Mouse (Mus musculus): ENCODE measurements at regions not wholly inside any gene's neighbourhood (a gene's known extent, or its start where the extent isn't known, plus 50 kb on each side); places are given as distances from the start of the nearest gene placed in this dataset.

DNA sequence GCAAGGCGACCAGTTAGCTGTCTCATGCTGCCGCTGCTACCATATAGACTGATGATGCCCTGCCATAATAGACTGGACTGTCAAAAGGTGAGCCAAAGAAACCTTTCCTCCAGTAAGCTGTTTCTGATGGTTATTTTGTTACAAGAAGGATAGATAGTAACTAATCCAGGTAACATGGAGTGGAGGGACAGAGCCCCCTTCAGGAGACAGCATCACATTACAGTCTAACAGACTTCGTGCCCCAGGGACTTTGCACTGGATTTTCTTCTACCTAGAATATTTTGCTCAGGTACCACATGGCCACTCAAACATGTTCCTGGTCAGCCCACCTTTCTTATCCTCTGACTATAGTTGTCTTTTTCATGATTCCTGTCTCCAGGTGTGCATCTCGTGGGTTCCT, 398.9 kb upstream of the Kazn start:
- no peak for DNase-seq

DNA sequence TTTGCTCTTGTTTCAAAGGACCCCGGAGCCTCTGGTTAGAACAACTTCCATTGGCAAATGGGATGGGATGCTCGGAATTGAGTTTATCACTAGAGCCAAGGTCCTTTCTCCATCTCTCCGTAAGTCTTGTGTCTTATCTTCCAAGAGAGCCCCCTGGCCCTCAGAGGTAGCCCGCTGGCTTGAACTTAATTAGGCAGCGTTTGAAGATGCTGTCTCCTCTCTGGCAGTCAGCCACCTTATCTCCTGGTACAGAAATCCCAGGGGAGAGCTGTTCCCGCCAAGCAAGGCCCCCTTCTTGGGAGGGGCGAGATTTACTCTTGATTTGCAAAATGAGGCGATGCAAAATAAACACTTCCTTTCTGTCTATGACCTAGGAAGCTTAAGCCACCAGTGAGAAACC, 395.2 kb upstream of the Kazn start:
- no peak for DNase-seq

DNA sequence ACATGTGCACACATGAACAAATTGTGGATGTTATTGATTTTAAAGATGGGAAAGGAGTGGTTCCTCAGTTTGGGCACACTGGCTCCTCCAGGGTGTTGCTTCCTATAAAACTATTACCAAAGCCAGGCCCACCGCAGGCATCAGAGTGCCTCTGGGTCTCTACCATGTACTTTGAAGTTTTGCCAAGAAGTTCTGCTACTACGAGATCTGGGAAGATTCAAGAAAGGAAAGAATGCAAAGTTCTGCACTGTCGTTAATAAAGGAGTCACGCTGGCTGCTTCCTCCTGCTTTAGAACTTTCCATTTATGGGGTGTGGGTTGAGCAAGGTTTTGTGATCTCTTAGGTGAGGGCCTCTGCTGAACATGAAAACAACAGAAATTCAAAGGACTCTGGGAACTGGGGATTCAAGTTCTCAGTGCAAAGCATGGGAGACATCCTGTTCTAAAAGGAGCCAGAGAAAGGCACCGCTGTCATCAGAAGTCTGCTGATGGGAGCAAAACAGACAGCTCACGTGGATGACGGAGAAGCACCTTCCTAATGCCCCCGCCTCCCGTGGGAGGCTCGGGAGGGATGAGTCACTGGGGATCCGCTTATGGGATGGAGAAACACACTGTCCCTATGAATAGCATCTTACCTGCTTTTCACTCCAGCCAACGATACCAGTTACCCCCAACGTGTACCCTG, 394.6 kb upstream of the Kazn start:
- no peak for DNase-seq

DNA sequence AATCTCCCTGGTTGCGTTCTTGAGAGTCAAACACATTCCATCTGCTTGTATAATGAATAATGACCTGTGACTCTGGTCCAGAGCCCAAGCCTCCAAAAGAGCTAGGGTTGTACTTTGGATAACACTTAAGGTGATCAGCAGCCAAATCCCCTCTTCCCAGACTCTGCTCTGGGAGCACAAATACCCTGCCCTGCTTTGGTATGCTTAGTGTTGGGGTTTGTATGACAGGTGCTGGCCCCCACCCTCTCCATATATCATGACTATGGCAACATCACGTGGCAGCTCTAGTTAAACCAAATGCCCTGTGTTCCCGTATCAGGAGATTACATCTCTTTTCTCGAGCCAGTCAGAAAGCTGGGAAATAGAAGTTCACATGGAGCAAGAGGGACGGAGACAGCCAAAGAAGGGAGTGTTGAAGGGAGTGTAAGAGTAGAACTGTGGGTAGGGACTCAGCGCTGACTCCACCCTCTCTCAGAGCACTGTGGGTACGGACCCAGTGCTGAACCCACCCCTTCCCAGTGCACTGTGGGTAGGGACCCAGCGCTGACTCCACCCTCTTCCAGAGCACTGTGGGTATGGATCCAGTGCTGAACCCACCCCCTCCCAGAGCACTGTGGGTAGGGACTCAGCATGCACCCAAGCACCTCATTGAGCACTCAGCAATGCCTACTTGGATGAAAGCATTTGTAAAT, 387.4 kb upstream of the Kazn start:
- DNase-seq = no peak

DNA sequence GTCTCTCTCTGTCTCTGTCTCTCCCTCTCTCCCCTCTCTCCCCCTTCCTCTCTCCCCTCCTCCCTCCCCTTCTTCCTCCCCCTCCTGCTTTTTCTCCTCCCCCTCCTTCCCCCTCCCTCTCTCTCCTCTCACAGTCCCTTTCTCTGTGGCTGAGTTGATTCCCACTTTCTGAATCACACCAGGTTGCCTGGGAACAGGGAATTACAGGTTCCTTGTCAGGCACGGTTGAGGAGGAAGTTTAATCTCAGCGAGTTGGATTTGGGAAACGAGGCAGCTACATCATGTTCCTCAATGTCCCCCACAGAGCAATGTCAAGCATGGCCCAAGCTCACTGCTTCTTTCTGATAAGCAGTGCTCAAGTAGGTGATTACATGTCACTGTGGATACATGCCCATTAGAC, 386.3 kb upstream of the Kazn start:
- DNase-seq = no peak

DNA sequence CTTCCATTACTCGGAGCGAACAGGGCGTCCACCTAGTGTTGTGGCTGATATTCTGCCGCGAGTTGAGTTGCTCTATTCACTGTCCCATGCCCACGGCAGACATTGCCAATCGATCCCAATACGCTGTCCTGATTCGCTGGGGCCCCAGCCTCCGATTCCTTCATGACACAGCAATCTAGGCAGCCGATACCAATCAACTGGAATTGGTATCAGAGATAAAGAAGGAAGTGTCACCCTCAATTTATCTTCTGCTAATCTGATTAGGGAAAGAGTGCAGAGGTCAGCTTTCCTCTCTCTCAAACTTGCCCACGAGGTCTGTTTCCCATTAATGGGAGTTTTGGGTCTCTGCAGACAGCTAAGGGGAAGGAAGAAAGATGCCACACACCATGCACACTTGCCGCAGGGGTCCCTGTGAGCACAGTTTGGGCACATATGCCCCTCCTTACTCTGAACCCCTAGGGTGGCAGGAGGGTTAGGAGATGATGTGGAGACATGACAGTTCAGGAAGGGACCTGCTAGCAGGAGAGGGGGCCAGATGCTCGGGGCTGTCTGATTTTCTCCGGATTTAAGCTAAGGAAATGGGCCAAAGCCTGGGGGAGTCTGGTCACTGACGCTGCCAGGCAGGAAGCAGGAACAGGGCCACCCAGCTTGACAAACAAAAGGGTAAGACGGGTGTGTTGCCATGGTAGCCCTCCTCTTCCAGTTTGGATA, 383.1 kb upstream of the Kazn start:
- DNase-seq = peak; percentile 52 to 69

DNA sequence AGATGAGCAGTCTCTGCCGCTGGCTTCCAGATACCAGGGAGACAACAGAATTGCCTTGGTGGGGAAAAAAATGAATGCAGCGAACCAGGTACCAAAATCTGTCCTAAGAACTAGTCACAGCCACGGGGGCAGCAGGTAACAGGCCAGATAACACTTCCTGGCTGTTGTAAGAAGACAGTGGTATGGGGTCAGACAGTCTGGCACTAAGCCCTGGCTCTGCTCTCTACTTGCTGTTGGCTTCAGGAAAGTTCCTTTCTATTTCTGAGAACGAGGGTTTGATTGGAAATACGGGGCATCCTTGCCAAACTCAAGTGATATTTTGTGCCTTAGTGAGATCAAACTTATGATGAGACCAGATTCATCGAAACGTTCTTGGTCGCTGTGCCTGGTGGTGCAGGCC, 380.2 kb upstream of the Kazn start:
- DNase-seq = peak; percentile 69 to 72

DNA sequence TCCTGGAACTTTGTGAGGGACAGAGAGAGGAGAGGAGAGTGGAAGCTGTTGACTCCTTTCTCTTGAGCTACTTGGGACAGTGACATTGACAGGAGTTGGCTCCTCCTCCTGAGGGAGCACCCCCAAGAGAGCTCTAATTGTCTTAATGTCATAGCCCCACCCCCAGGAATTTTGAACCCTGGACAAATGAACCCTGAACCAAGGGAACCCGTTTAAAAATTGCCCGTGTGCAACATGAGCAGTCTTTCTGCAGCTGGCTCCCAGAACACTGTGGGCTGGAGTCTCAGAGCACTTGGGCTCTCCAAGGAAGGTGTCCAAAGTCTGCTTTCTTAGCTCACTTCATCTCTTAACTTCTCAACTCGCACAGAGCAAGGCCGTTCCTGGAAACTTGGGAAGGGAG, 379.6 kb upstream of the Kazn start:
- no peak for DNase-seq

DNA sequence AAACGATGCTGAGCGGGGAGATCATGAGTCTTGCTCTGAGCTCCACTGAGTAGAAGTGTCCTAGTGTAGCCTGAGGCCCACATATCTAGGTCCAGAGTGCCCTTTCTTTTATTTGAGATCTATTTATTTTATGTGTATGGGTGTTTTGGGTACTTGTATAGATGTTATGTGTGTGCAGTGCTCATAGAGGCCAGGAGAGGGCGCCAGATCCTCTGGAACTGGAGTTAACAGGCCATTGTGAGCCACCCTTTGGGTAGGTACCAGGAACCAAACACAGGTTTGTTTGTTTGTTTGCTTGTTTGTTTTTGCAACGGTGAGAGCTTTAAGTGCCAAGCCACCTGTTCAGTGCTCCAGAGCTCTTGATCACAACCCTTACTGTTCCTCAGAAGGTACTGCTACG, 378.5 kb upstream of the Kazn start:
- DNase-seq = peak; percentile 69 to 76

DNA sequence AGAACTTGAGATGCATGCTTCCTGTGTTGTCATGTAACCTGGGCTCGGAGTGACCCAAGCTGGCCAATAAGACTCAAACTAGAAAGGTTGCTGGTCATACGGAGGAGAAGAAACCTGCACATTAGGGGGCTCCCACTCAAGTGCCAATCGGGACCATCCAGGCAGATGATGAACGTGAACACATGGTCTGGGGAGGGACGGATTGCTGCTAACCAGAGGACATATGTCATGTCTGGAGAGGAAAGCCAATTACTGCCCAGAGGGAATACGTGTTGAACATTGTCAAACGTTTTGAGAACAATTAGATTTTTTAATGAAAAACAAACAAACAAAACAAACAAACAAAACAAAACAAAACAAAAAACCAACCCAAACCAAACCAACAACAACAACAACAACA, 377.7 kb upstream of the Kazn start:
- peak; percentile 67 to 76 for DNase-seq

DNA sequence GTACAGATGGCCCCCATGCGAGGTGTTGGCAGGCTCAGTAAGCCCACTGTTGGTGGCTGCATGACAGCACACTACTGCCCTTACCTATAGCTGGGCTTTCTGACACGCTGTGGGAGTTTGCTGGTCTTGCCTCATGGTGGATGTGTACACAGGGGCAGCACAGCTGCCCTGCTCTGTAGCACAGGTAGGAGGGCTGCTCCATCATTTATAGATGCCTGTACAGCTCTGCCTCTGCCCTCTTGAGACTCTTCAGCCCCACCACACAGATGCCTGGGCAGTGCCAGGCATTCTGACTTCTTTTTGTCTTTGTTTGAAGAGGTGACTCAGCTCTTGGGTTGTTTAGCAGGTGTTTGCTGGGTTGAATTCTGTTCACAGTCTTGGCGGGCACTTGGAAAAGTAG, 365.9 kb upstream of the Kazn start:
- no peak for DNase-seq

DNA sequence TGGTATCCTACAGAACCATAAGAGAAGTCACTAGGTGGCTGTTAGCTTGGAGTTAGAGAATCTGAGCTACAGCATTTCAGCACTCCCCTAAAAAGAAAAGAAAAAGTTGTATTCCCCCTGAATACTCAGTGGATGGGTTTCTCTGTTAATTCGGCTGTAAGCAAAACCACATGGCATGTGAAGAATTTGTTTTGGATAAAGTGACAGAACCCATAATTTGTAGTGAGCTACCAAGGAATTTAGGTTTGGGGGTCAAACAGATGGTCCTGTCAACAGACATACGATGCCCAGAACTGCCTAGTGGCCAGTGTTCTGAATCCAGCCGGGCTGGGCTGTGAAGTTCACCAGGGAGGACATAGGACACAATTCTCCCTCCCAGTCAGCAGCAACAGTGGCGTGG, 358.0 kb upstream of the Kazn start:
- DNase-seq = no peak

DNA sequence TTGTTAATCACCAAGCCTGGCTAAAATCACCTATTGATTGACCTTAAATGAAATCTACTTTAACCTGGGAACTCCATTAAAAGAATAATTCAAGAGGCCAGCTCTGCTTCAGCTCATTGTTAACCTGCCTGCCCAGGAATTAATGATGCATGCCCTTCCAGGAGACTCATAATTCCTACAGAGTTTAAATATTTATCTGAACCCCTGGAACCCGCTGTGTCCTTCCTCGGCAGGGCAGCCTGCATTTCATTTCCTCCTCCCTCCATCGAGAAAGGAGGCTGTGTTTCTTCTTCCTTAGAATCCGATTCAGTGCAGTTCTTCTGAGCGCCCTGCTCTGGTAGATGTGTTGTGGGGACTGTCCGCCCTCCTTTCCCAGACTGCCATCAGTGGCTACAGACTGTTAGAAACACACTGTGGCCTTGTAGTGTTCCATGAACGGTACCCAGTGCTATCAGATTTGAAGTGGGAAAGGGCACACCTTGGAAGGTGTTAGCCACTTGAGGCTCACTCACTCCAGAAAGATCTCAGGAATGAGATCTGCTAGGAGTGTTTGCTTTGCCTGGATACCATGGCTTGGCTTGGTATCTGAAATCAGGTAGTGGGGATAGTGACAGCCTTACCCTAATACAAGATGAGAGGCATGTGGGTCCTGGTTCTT, 350.0 kb upstream of the Kazn start:
- DNase-seq = no peak

DNA sequence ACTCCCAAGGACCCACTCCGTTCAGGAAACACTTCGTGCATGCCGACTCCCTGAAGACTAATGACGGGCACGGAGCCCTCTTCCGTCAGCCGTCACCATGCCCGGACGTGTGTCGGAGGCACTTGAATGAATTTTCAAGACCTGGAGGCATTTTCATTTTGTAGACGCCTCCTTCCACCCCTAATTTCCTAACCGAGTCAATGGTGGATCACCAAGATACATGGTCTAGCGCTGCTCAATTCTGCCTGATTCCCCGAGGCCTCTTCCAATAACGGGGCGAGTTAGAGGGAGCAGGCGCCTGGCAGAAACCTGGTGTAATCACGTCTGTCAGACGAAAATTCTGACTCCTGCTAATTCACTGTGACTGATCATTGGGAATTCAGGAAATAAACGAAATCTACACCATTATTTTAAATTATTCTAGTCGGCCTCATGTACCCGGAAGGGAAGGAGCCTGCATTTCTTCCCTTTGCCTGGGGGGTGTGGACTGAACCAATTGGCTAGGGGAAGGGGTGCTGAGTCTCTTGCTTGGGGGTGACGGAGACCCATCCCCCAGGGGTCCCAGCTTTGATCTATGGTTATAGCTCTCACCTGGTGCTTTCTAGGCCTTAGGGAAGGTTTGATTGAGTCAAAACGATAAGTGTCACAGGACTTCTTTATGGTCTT, 349.4 kb upstream of the Kazn start:
- DNase-seq = peak; percentile 56

DNA sequence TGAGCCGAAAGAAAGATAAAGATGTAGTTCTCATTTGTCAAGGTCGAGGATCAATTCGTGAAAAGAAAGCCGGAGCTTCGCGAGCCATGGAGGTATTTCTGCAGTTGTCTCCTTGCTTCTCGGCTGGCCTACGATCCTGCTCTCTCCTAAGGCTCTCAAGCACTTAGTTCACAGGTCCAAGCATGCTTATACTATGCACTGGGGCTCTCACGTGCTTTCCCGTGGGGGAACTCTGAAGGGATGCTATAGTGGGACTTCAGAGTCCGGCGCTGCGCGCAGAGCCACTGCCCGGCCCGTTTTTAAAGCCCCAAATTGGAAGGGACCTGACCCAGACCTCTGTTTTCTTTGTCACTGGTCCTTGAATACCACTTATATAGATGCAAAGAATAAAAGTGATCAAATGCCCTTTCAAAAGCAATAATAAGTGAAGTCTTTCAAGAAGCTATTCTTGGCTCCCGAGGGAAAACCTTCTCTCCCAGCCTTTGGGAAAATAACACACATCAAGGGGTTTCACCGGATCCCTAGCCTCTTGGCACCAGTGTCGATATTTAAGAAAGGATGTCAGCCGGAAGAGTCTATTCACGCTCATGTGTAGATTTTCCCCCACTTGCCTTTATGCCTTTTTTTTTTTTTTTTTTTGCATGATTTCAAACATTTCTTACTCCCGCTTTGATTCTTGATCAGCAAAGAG, 348.3 kb upstream of the Kazn start:
- peak in 1 of 2 experiments; percentile 15 for DNase-seq

DNA sequence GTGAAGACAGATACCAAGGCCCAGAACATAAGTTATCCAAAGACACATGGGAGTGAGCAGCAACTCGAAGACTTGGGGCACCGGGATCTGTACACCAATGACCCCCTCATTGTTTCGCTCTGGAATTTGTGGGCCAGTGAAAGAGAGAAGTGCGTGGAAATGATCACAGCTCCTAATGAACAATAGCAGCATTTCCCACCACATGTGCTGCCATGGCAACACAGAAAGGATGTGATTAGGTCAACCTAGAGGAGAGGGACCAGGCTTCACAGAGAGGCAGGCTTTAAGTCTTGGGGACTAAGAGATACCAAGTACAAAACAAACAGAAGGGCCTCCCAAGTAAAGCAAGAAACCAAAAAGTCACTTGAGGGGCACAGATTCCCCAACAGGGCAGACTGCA, 339.3 kb upstream of the Kazn start:
- no peak for DNase-seq

DNA sequence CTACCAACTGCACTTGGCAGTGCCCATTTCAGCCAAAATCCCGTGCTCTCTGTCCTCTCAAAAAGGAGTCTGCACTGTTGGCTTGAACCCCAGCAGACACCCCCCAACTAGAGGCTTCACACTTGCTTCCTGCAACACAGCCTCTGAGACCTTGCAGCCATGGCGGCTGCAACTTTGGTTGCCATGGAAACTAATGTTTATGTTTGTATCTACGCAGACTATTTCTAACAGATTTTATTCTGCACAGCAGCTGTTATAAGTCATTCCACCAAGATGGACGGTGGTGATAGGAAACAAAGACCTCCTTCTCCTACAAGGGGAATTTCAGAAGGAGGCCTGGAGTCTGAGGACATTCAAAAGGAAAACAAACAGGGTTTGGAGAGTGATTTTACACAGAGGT, 338.3 kb upstream of the Kazn start:
- DNase-seq = no peak

DNA sequence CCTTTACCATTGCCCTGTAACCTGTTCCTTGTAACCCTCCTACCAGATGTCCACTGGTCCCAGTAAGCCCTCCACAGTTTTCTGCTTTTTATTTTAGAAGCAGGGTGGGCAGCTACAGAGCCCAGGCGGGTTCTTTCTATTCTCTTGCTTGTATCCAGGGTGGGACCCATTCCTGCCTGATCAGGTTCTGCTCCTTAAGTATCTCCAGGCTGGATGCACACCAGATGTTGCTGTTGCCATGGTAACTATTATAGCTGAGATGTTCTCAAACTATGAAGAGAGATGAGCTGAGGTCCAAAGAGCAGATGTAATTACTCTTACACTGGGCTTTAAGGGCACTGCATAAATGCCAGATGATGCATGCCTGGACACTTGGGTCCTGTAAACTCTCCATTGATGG, 335.3 kb upstream of the Kazn start:
- DNase-seq = no peak

DNA sequence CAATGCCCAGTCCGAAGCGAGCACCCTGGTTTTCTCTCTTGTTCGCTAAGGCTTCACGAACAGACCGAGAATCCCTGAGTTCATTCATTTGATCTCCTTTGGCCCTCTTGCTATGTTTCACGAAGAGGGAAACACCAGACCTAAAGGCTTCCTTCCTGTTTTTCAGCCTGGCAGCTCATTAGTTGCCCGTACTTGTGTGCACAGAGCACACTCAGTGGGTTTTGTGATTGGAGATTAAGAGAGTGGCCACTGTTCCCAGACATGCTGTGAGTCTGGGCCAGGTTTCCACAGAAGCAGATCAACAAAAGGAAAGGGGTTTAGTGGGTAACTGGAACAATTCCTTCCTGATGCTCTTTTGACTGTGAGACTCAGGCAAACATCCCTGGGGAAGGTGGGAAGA, 331.5 kb upstream of the Kazn start:
- DNase-seq = no peak

DNA sequence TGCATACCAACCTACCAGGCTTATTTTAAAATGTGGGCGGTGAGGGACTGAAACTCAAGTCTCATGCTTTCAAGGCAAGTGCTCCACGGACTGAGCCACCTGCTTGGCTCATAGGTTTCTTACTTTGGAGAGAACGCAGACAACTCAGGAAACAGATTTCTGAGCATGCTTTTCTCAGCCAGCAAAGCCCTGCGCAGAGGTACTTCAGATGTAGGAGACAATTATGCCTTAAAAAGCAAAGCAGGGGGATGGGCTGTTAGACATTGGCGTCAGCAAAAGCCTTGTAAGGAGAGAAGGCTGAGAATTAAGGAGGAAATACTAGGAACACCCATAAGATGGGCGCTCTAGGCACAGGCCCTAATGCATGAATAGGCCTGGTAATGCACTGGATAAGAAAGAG, 329.4 kb upstream of the Kazn start:
- no peak for DNase-seq

DNA sequence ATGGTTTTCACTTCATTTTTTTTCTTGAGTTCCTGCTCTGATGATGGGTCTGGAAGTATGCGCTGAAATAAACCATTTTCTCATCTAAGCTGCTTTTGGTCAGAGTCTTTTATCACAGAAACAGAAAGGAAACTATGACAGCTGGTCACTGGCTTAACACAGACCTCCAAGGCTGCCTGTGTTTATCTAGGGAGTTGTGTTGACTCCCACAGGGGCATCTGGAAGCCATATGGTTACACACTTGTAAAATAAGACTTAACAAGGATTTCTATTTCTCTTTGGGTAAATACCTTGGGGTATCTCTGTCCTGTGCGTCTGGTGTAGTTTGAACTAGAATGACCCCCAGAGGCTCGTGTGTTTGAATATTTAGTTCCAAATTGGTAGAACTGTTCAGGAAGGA, 315.5 kb upstream of the Kazn start:
- no peak for DNase-seq

DNA sequence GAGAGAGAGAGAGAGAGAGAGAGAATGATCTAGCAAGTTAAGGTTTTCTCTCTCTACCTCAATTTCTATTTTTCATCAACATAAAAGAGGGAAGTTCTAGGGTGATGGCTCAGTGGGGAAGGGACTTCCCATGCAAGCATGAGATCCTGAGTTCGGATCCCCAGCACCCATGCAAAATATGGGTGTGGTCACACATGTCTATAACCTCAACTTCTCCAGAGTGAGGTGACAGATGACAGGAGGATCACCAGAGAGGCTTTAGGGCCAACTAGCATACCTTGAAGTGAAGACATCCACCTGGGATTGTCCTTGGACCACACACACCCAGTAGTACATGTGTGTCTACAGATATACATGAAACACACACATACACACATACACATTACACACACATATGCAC, 306.7 kb upstream of the Kazn start:
- no peak for DNase-seq

DNA sequence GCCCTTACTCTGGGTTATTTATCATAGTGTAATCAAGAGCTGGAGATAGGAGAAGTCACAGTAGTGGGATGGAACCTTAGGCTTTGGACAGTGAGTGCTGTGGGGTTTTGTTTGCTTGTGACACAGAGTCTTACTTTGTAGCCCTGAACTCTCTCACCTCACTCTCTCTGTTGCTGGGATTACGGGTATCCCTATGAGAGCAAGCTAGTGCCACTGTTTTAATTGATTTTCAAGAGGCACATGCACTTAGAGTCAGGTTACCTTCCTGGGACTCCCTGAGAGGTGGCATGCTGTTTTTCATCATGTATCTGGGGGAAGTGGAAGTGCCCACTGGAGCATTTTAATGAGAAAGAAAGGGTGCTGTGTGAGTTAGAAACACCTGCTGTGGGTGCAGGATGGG, 306.0 kb upstream of the Kazn start:
- DNase-seq = no peak

Data from cerebellum, postnatal 10 days (tissue).